Mouse (Mus musculus) forelimb bud, embryonic 11.5 days (tissue): ENCODE measurements around the gene Zfp341.

ENCODE experiments used
- DNase-seq: peaks from one replicate; pipeline ENCODE4 v3.0.0-alpha.2; 2012; ENCODE audit warnings: low read depth, low spot score

Zfp341 gene

DNA sequence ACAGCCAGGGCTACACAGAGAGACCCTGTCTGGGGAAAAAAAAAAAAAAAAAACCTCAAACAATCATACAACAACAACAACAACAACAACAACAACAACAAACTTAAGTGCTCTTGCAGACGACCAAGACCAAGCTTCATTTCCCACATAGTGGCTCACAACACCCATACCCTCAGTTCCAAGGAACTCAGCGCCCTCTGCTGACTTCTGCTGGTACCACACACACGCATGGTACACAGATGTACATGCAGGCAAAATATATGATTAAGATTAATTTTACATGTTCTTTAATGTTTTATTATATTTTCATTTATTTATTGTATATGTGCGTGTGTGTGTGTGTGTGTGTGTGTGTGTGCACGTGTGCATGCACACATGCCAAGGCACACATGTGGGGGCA is 26.7 kb upstream of the Zfp341 start:
- no peak for DNase-seq

GRCm38 (mm10) chr2:154589051-154589450 is 24.0 kb upstream of the Zfp341 start:
- DNase-seq, result no peak

- no peak for DNase-seq
Measured at GRCm38 (mm10) chr2:154591239-154591638, 21.9 kb upstream of the Zfp341 start.

DNA sequence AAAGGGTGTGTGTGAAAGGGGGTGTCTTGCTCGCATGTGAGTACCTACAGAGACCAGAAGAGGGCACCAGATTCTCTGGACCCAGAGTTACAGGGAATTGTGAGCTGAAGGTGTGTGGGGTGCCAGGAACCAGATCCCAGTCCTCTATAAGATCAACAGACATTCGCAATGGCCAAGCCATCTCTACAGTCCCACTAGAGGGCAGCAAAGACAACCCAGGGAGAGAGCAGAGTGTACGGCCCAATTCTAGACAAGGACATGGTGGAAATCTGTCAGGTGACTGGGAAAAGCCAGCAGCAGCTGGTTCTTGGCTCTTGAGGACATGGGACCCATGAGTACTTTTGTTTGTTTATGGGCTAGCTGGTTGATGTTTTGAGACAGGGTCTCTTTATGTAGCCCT is 20.1 kb upstream of the Zfp341 start:
- DNase-seq, result no peak

DNA sequence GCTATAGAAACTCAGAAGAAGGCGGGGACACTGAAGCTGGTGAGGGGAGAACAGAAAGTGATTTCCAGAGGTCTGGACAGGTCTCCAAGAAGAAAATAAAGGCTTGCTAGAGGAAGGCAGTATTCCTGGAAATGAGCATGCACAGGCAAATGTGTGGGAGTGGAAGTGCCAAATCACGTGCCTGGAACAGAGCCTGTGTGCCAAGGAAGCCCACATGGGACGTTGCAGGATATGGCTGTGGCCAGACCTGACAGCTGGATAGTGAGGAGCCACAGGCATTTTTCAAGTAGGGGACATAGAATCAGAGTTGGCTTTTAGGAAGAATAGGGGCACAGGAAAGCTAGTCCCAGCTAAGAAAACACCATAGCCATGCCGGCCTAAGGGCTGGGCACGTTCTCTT is 17.3 kb upstream of the Zfp341 start:
- no peak for DNase-seq

- DNase-seq, result no peak
Measured at GRCm38 (mm10) chr2:154597399-154597798, 15.7 kb upstream of the Zfp341 start.

- DNase-seq, result no peak
Measured at GRCm38 (mm10) chr2:154600586-154600985, 12.5 kb upstream of the Zfp341 start.

GRCm38 (mm10) chr2:154601324-154601723 is 11.8 kb upstream of the Zfp341 start:
- no peak for DNase-seq

- DNase-seq, result no peak
Measured at GRCm38 (mm10) chr2:154603007-154603637, 10.0 kb upstream of the Zfp341 start.

DNA sequence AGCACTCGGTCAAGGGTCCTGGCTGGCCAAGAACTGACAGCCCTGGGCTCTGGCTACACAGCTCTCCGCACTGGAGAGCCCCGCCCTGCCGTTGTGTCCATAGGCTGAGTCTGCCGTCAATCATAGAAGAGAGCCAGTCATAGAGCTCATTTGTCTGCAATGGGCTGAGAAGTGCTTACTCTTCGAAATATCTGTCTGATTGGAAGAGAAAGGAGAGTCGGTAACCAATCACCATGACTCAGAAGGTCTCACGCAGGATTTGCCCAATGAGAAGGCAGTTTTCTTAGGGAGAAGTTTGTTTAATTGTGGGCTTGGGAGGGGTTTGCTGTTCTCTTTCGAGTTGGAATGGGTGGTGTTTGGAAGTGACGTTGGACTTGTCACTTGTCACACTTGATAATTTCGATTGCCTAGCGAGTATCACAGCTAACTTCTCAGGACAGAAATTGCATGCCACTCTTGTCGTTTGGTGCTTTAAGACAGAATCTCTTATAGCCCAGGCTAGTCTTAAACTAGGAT is 9.4 kb upstream of the Zfp341 start, which contains the start of gene Pxmp4:
TSS of gene Pxmp4 (minus strand) at position 71 of the 516 bp plus-strand sequence.
- peak; percentile 98 for DNase-seq

GRCm38 (mm10) chr2:154604156-154604555 is 8.9 kb upstream of the Zfp341 start:
- no peak for DNase-seq

DNA sequence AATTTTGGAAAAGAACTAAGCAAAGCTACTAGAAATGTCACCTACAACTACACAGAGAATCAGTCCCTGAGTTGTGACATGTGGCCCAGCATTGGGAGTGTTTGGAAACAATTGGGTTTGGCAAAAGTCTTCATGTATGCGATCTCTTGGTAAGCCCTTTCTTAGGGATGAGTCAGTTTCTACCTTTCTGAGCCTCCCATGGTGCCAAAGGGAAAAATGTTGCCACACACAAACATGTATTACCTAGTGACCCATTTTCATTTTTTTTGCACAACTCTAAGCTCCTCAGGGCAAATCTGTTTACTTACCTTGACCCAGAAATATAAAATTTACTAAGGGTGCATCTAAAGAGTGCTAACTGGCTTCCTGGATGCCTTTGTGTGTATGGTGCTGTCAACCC is 6.1 kb upstream of the Zfp341 start:
- DNase-seq, result no peak

DNA sequence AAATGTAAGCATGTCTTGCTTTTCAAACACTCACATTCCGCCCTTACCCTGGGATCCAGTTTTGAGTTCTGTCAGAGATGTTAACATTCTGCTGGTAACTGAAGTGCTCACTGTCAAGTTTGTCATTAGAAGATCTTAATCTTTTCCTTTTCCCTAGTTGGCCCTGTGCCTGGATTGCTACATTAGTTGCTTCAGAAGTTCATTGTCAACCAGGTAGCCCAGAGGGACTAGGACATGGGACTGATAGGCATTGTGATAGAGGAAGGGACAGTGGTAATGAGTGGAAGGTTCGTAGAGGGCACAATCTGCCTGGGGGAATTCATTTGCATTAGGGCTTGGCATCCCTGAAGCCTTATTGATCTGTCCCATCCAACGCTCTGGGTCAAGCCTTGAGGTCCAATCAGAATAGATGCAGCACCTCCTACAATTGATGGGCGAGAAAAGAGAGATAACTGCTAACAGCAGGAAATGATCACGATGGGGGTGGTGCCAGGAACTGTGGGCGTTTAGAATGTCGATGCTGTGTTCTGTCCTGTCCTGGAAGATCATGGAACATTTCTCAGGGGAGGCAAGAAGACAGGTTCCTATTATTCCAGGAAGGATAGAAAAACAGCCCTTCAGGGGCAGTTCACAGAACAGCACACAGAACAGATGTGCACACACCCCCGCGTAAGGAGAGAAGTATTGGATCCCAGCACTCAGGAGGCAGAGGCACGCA is 3.9 kb upstream of the Zfp341 start:
- DNase-seq, result no peak

DNA sequence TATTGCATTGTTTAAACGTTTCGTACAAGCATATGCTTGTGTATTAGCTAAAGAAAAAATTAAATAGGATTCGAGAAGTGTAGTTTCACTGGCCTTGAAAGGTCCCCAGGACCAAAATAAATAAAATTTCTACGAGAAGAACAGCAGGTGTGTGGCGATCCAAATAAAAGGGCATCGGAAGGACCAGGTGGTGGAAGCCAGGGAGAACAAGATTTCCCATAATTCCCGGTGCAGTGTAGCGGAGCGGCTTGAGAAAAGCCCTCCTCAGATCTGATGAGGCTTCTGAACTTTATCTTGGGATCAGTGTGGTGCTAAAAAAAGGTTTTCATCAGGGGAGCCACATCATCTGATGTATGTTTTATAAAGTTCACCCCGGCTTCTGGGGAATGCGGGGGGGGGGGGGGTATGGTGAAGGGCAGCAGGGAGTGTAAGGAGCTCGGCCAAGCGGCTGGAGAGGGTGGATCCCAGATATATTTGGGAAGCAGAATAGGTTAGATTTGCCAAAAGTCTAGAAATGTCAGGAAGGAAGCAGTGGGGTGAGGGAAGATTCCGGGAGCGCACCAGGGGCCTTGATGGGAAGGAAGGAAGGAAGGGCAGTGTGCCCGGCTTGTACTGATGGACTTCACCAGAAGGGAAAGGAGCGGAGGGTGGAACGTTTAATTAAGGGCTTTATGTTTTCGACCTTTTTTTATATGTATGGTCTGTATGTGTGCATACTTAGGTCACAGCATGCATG is 1.9 kb downstream of the Zfp341 start:
- DNase-seq, result no peak

GRCm38 (mm10) chr2:154615674-154616073 is 2.6 kb downstream of the Zfp341 start:
- DNase-seq, result no peak

GRCm38 (mm10) chr2:154617061-154617460 is 4.0 kb downstream of the Zfp341 start:
- no peak for DNase-seq

- no peak for DNase-seq
Measured at GRCm38 (mm10) chr2:154621684-154622083, 8.6 kb downstream of the Zfp341 start.

DNA sequence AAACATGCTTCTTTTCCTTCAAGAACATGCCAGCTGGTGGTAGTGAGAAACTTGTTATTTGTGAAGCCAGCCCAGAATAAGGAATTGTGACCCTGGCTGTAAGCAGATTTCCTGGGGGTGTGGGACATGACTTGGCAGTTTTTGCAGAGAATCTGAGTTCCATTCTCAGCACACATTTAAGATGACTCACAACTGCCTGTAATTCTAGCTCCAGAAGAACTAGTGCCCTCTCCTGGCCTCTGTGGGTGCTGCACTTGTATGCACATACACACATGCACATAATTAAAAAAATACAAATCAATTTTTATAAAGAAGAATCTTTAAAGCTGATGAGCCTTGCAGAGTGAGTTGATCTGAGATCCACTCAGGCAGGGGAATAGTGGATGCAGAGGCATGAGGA is 11.0 kb downstream of the Zfp341 start:
- DNase-seq, result no peak

GRCm38 (mm10) chr2:154630531-154630930 is 17.4 kb downstream of the Zfp341 start:
- DNase-seq, result no peak

GRCm38 (mm10) chr2:154632203-154632780 is 19.2 kb downstream of the Zfp341 start:
- no peak for DNase-seq

GRCm38 (mm10) chr2:154633039-154633742 is 20.1 kb downstream of the Zfp341 start:
- DNase-seq, result no peak
